Mouse (Mus musculus): ENCODE measurements around the gene Zfp13. TPM values are rescaled to one million over a fixed set of nuclear protein-coding genes. Genes with fewer than 3 reads are reported as not detected.

Gene Zfp13
- polyA plus RNA-seq (2012; rRNA removed) = 27.6 and 33.8 TPM in 2 replicates
- polyA plus RNA-seq (2014; fragmentation: Nextera tagmentation; extraction: Ambion mirVana) = 16.2 and 16.3 TPM in 2 replicates

DNA sequence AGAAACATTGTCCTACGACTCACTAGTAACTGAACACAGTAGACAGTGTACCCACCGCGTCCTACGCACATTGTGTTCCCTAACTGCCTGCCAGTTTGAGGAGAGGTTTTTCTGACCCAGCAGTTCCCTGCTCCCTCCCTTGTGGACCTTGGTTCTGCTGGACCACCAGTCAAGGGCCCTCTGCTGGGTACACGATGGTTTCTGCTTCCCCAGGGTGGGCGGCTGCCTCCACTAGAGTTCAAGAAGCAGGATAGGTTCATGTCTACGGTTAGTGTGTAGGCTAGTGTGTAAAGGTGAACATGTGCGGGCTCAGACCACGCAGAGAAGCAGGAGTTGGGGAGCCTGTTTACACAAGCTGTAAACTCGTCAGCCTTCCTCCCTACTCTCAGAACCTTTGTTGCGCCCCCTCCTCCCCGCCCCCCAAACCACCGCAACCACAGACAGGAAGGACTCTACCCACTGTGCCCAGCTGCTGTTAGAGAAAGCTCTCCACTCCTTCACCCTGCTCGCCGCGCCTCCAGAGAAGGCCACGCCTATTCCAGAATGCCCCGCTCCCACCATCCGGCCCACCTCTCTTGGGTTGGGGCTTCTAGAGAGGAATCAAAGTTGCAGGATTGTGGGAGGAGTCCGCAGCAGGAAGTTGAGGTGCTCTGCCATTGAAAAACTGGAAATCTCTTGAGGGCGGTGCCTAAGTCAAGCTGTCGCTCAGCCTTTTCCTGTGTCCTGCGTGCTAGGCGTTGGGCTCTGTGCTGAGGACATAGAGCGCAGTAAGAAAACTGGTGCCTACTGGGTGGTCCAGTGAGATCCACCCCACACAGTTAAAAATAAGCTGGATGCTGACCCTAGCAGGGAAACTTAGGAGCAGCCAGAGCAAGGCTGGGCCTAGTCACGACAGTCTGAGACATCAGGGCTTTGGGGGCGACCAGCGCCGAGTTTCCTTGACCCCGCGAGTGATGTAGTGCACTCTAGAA is at the start of gene Zfp13:
TSS of gene Zfp13 (minus strand) at position 906 of the 971 bp plus-strand sequence.
- H3K9me3 ChIP-seq (ENCODE audit: control insufficient read depth, low read length) = no peaks in the 10 kb centered on the region
- H3K27ac ChIP-seq (replicated peaks; ENCODE audit: low read depth, low read length) = peak within 1 kb of the TSS; percentile 81
- no peaks in the 10 kb centered on the region for H3K27me3 ChIP-seq (ENCODE audit: control insufficient read depth, insufficient read depth, low read length)
- peak; percentile 63; the same call in 1 of the 2 replicates for TF ChIP-seq POLR2A (IDR thresholded peaks at IDR 0.05; ENCODE audit: borderline replicate concordance, extremely low read depth, insufficient read depth, insufficient read length)
- WGBS = 7% methylated on average over 31 of the region's 31 CpGs
- H3K4me2 ChIP-seq (replicated peaks; ENCODE audit: low read depth, low read length, severe bottlenecking) = peak within 1 kb of the TSS; percentile 70
- peaks cover 3% of the 10 kb centered on the region; the same call in 1 of the 2 replicates for H3K4me1 ChIP-seq (ENCODE audit: control insufficient read depth, insufficient read depth, low read length)
- no peaks in the 10 kb centered on the region for H3K36me3 ChIP-seq (ENCODE audit: control insufficient read depth, insufficient read depth, low read length)
- H3K4me3 ChIP-seq (replicated peaks; ENCODE audit: low read length) = peak within 1 kb of the TSS; percentile 39
- ATAC-seq (ENCODE audit: low FRiP score, low read depth) (peak; percentile 98), DNase-seq (ENCODE audit: low spot score) (peak; percentile 97)
- H3K9ac ChIP-seq (ENCODE audit: low read depth, low read length, severe bottlenecking) = peak within 1 kb of the TSS; percentile 58

DNA sequence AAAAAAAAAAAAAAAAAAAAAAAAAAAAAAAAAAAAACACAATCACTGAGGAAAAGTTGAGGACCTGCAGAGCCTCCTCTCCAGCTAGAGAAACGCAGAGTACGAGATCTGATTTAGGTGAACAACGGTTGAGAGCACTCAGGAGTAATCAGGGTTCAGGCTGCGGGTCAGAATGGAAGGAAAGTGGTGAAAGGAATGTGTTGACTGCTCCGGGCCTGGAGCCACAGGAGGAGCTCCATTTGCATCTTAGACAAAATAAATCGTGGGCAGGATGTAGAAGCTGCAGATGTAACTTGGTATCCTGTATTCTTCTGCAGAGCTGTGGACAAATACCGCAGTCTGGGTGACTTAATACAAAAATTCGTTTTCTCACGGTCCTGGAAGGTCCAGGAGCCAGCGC is 46.6 kb upstream of the Zfp13 start:
- WGBS = 39% methylated on average over 10 of the region's 10 CpGs
- TF ChIP-seq POLR2A (IDR thresholded peaks at IDR 0.05; ENCODE audit: borderline replicate concordance, extremely low read depth, insufficient read depth, insufficient read length) = no peak
- no peaks in the 10 kb centered on the region for H3K9me3 ChIP-seq (ENCODE audit: control insufficient read depth, low read length)
- H3K4me2 ChIP-seq (replicated peaks; ENCODE audit: low read depth, low read length, severe bottlenecking) = no peak overlapping the region
- ATAC-seq (ENCODE audit: low FRiP score, low read depth) (no peak), DNase-seq (ENCODE audit: low spot score) (no peak)
- no peaks in the 10 kb centered on the region for H3K36me3 ChIP-seq (ENCODE audit: control insufficient read depth, insufficient read depth, low read length)
- H3K27ac ChIP-seq (replicated peaks; ENCODE audit: low read depth, low read length) = no peak overlapping the region
- no peak overlapping the region for H3K9ac ChIP-seq (ENCODE audit: low read depth, low read length, severe bottlenecking)
- H3K27me3 ChIP-seq (ENCODE audit: control insufficient read depth, insufficient read depth, low read length) = peaks cover 15% of the 10 kb centered on the region; the same call in 1 of the 2 replicates
- H3K4me3 ChIP-seq (replicated peaks; ENCODE audit: low read length) = no peak overlapping the region
- no peaks in the 10 kb centered on the region for H3K4me1 ChIP-seq (ENCODE audit: control insufficient read depth, insufficient read depth, low read length)

DNA sequence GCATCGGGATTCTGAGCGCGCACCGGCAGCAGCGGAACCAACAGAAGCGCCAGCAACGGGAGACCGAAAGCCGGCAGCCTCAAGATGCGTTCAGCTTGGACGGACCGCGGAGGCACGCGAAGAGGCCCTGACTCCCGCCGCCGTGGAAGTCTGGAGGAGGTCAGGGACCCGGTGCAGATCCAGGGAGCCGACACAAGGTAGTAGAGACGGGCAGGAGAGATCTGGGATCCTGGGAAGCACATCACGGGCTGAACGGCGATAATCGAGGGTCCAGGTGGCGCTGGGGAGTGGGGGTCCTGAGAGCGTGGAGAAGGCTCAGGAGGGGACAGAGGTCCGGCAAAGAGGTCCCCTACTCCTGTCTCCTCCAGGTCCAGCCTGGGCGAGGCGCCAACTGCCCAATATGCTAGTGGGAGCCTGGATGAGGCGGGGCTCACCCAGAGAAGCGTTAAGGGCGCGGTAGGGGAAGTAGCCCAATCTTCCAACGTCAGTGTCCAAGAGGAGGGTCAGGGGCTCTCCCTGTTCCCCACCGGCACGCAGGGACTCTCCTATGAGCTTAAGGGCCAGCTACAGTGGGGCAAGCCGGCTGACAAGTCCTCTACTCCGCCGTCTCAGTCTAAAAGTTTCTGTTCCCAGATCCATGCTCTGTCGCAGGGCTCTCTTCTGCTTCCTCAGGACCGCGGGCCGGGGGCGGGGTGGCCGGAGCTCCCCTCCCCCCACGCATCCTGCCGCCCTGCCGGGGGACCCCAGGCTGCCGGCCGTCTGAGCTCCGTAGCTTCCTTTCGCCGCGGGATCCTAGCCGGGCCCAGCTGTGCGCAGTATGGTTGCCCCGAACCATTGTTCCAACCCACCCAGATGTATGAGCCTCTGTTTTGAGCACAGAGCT is 45.6 kb upstream of the Zfp13 start, which contains the start of gene Mmp25:
TSS of gene Mmp25 (minus strand) at position 665 of the 883 bp plus-strand sequence.
- peak within 1 kb of the TSS; percentile 79 for H3K4me2 ChIP-seq (replicated peaks; ENCODE audit: low read depth, low read length, severe bottlenecking)
- H3K27ac ChIP-seq (replicated peaks; ENCODE audit: low read depth, low read length) = no peak within 1 kb of the TSS
- 1% methylated on average over 56 of the region's 58 CpGs for WGBS
- ATAC-seq (ENCODE audit: low FRiP score, low read depth) (peak; percentile 53; the same call in 1 of the 2 replicates), DNase-seq (ENCODE audit: low spot score) (no peak)
- H3K27me3 ChIP-seq (ENCODE audit: control insufficient read depth, insufficient read depth, low read length) = peaks cover 15% of the 10 kb centered on the region; the same call in 1 of the 2 replicates
- H3K36me3 ChIP-seq (ENCODE audit: control insufficient read depth, insufficient read depth, low read length) = no peaks in the 10 kb centered on the region
- H3K4me1 ChIP-seq (ENCODE audit: control insufficient read depth, insufficient read depth, low read length) = no peaks in the 10 kb centered on the region
- H3K9me3 ChIP-seq (ENCODE audit: control insufficient read depth, low read length) = no peaks in the 10 kb centered on the region
- peak within 1 kb of the TSS; percentile 57 for H3K9ac ChIP-seq (ENCODE audit: low read depth, low read length, severe bottlenecking)
- H3K4me3 ChIP-seq (replicated peaks; ENCODE audit: low read length) = peak within 1 kb of the TSS; percentile 43
- TF ChIP-seq POLR2A (IDR thresholded peaks at IDR 0.05; ENCODE audit: borderline replicate concordance, extremely low read depth, insufficient read depth, insufficient read length) = no peak

DNA sequence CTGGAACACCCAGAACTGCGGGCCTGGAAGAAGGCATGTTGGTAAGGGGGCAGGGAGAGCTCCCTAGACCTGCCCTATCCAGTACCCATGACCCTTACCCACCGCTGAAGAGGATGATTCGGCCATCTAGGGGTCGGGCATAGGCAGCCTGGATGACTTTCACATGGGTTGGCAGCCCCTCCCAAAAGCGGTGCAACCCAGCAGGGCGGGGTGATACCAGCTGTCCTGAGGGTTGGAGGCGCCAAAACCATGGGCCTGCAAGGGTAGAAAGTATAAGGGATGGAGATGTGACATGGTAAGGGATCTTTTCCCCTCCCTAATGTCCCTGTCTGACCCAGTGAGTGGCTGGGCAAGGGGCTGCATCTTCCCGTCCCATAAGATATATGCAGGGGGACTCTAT is 32.0 kb upstream of the Zfp13 start:
- no peak for DNase-seq (ENCODE audit: low spot score)
- 88% methylated on average over 8 of the region's 8 CpGs for WGBS
- Histone ChIP-seq H3K27me3 (ENCODE audit: control insufficient read depth, insufficient read depth, low read length) (no peaks in the 10 kb centered on the region), H3K9ac (ENCODE audit: low read depth, low read length, severe bottlenecking) (no peak overlapping the region), H3K4me3 (replicated peaks; ENCODE audit: low read length) (no peak overlapping the region), H3K4me2 (replicated peaks; ENCODE audit: low read depth, low read length, severe bottlenecking) (no peak overlapping the region), H3K36me3 (ENCODE audit: control insufficient read depth, insufficient read depth, low read length) (no peaks in the 10 kb centered on the region), H3K4me1 (ENCODE audit: control insufficient read depth, insufficient read depth, low read length) (no peaks in the 10 kb centered on the region), H3K27ac (replicated peaks; ENCODE audit: low read depth, low read length) (no peak overlapping the region), H3K9me3 (ENCODE audit: control insufficient read depth, low read length) (no peaks in the 10 kb centered on the region)
- ATAC-seq (ENCODE audit: low FRiP score, low read depth) = no peak
- TF ChIP-seq POLR2A (IDR thresholded peaks at IDR 0.05; ENCODE audit: borderline replicate concordance, extremely low read depth, insufficient read depth, insufficient read length) = no peak

Data from limb, embryonic 14.5 days (tissue).